Mouse (Mus musculus) C2C12 (cell line): ENCODE measurements at regions not wholly inside any gene's neighbourhood (a gene's known extent, or its start where the extent isn't known, plus 50 kb on each side); places are given as distances from the start of the nearest gene placed in this dataset.

ENCODE experiments used
- H3K27me3 ChIP-seq: one replicate; pipeline ENCODE4 v1.6.1; 2011; ENCODE audit not compliant: control insufficient read depth, insufficient read depth, insufficient read length
- H3K36me3 ChIP-seq: one replicate; pipeline ENCODE4 v1.6.1; 2011; ENCODE audit not compliant: control insufficient read depth, insufficient read depth
- H3K4me3 ChIP-seq: one replicate; pipeline ENCODE4 v1.5.1; 2011; ENCODE audit warnings: mild to moderate bottlenecking, control low read depth; ENCODE audit not compliant: poor library complexity, insufficient read depth, severe bottlenecking
- H3K79me2 ChIP-seq: one replicate; pipeline ENCODE4 v1.6.1; 2011; ENCODE audit not compliant: control insufficient read depth, insufficient read depth
- H3K79me3 ChIP-seq: one replicate; pipeline ENCODE4 v1.6.1; 2011; ENCODE audit warnings: low read depth, control low read depth
- H3ac ChIP-seq: one replicate; pipeline ENCODE3; 2011; ENCODE audit warnings: low read depth; ENCODE audit not compliant: control insufficient read depth, insufficient read length
- CEBPB ChIP-seq: IDR thresholded peaks from one replicate; pipeline ENCODE4 v1.6.1; 2011; ENCODE audit warnings: low read depth, mild to moderate bottlenecking, control low read depth, moderate library complexity
- CTCF ChIP-seq: IDR thresholded peaks from one replicate; pipeline ENCODE4 v1.5.1; 2011; ENCODE audit not compliant: control insufficient read depth, insufficient read depth, insufficient read length
- FOSL1 ChIP-seq: IDR thresholded peaks from one replicate; pipeline ENCODE4 v1.8.0; 2011; ENCODE audit warnings: mild to moderate bottlenecking, low read length; ENCODE audit not compliant: poor library complexity, insufficient read depth, severe bottlenecking
- MAX ChIP-seq: IDR thresholded peaks from one replicate; pipeline ENCODE4 v1.6.1; 2011; ENCODE audit warnings: mild to moderate bottlenecking, control low read depth
- MYOD1 ChIP-seq: IDR thresholded peaks from one replicate; pipeline ENCODE4 v1.6.1; 2011; ENCODE audit warnings: low read depth; ENCODE audit not compliant: control insufficient read depth, insufficient read length
- MYOG ChIP-seq: IDR thresholded peaks from one replicate; pipeline ENCODE4 v1.6.1; 2011; ENCODE audit not compliant: control insufficient read depth, insufficient read length; ENCODE audit errors: extremely low read depth
- USF1 ChIP-seq: IDR thresholded peaks from one replicate; pipeline ENCODE4 v1.6.1; 2011; ENCODE audit warnings: low read depth, mild to moderate bottlenecking, control low read depth, moderate library complexity

GRCm38 (mm10) chr1:186508358-186508757, 197.4 kb downstream of the Tgfb2 start:
- no peaks in the 10 kb centered on the region for H3K27me3 ChIP-seq
- no peaks in the 10 kb centered on the region for H3K36me3 ChIP-seq
- TF ChIP-seq MAX (no peak), MYOD1 (no peak), CTCF (no peak), FOSL1 (no peak), USF1 (no peak), MYOG (no peak), CEBPB (no peak)
- H3K79me3 ChIP-seq: no peaks in the 10 kb centered on the region
- no peak overlapping the region for H3K4me3 ChIP-seq
- H3ac ChIP-seq: no peak overlapping the region
- H3K79me2 ChIP-seq: no peaks in the 10 kb centered on the region

GRCm38 (mm10) chr1:186507956-186508355, 197.8 kb downstream of the Tgfb2 start:
- H3K79me2 ChIP-seq: no peaks in the 10 kb centered on the region
- H3K27me3 ChIP-seq: no peaks in the 10 kb centered on the region
- no peak overlapping the region for H3ac ChIP-seq
- H3K36me3 ChIP-seq: no peaks in the 10 kb centered on the region
- TF ChIP-seq CTCF (no peak), MAX (no peak), USF1 (no peak), MYOD1 (no peak), CEBPB (no peak)
- no peaks in the 10 kb centered on the region for H3K79me3 ChIP-seq
- no peak overlapping the region for H3K4me3 ChIP-seq

- no peaks in the 10 kb centered on the region for H3K36me3 ChIP-seq
- no peaks in the 10 kb centered on the region for H3K79me2 ChIP-seq
- no peak overlapping the region for H3K4me3 ChIP-seq
- H3K79me3 ChIP-seq: no peaks in the 10 kb centered on the region
- H3ac ChIP-seq: no peak overlapping the region
- no peaks in the 10 kb centered on the region for H3K27me3 ChIP-seq
- no peak for TF ChIP-seq MYOG
These were observed 199.3 kb downstream of the Tgfb2 start for GRCm38 (mm10) chr1:186506517-186506916.

- H3K27me3 ChIP-seq: no peaks in the 10 kb centered on the region
- no peak overlapping the region for H3K4me3 ChIP-seq
- no peaks in the 10 kb centered on the region for H3K79me3 ChIP-seq
- H3ac ChIP-seq: no peak overlapping the region
- TF ChIP-seq FOSL1 (no peak), CEBPB (no peak), CTCF (no peak), MAX (no peak), USF1 (no peak), MYOD1 (no peak), MYOG (no peak)
- no peaks in the 10 kb centered on the region for H3K36me3 ChIP-seq
- H3K79me2 ChIP-seq: no peaks in the 10 kb centered on the region
These were observed 199.9 kb downstream of the Tgfb2 start for GRCm38 (mm10) chr1:186505912-186506311.

- Histone ChIP-seq H3K36me3 (no peaks in the 10 kb centered on the region), H3K79me3 (no peaks in the 10 kb centered on the region), H3K27me3 (no peaks in the 10 kb centered on the region), H3K4me3 (no peak overlapping the region), H3K79me2 (no peaks in the 10 kb centered on the region), H3ac (no peak overlapping the region)
- TF ChIP-seq CEBPB (no peak), MAX (no peak), MYOG (no peak), MYOD1 (no peak), CTCF (no peak), FOSL1 (no peak), USF1 (no peak)
These were observed 200.6 kb downstream of the Tgfb2 start for GRCm38 (mm10) chr1:186505051-186505711.

- no peak overlapping the region for H3ac ChIP-seq
These were observed 204.1 kb downstream of the Tgfb2 start for GRCm38 (mm10) chr1:186501726-186502125.

More at GRCm38 (mm10) chr1:186501726-186502125, 204.1 kb downstream of the Tgfb2 start:
- Histone ChIP-seq H3K79me2 (no peaks in the 10 kb centered on the region), H3K79me3 (no peaks in the 10 kb centered on the region), H3K36me3 (no peaks in the 10 kb centered on the region), H3K4me3 (no peak overlapping the region), H3K27me3 (no peaks in the 10 kb centered on the region)
- no peak for TF ChIP-seq MAX
- TF ChIP-seq CEBPB: no peak
- TF ChIP-seq MYOD1: no peak
- no peak for TF ChIP-seq USF1
- no peak for TF ChIP-seq FOSL1
- TF ChIP-seq MYOG: no peak
